Mouse (Mus musculus): Measurements from ENCODE around the gene Kcnn1. TPM values are rescaled to one million over a fixed set of nuclear protein-coding genes. Genes with fewer than 3 reads are reported as not detected.

Kcnn1 gene
- total RNA-seq, 1 experiment from 2014 or later, result 1.5 TPM

Other genes starting within 250 kb of the Kcnn1 start
- 1.7 and 2.3 TPM in 2 replicates for gene Lrrc25, start 247.1 kb downstream of the Kcnn1 start, total RNA-seq (2017)
- gene Gdf15, start 230.8 kb downstream of the Kcnn1 start, total RNA-seq (2017), result 1.7 TPM in 1 of 2 replicates, not detected in the other
- 5.5 and 8.2 TPM in 2 replicates for gene Pgpep1, start 202.9 kb downstream of the Kcnn1 start, total RNA-seq (2017)
- gene Lsm4, start 190.0 kb downstream of the Kcnn1 start, total RNA-seq (2017), result 156 and 163 TPM in 2 replicates
- gene Jund, start 164.3 kb downstream of the Kcnn1 start, total RNA-seq (2017), result 83.4 and 89.4 TPM in 2 replicates
- gene Iqcn, start 159.8 kb downstream of the Kcnn1 start, total RNA-seq (2017), result 0.25 and 0.44 TPM in 2 replicates
- not detected in 2 replicates for gene Gm3336, start 144.7 kb downstream of the Kcnn1 start, total RNA-seq (2017)
- gene Pde4c, start 139.5 kb downstream of the Kcnn1 start, total RNA-seq (2017), result 0.56 and 1.0 TPM in 2 replicates
- gene Rab3a, start 108.6 kb downstream of the Kcnn1 start, total RNA-seq (2017), result 2.6 and 3.6 TPM in 2 replicates
- 7.0 and 7.1 TPM in 2 replicates for gene Mpv17l2, start 102.3 kb downstream of the Kcnn1 start, total RNA-seq (2017)
- gene Pik3r2, start 86.5 kb downstream of the Kcnn1 start, total RNA-seq (2017), result 13.3 and 15.0 TPM in 2 replicates
- gene Mast3, start 58.2 kb downstream of the Kcnn1 start, total RNA-seq (2017), result 14.4 and 28.0 TPM in 2 replicates
- gene Il12rb1, start 54.8 kb downstream of the Kcnn1 start, total RNA-seq (2017), result 6.1 and 9.8 TPM in 2 replicates
- 8.6 and 8.8 TPM in 2 replicates for gene Arrdc2, start 23.5 kb downstream of the Kcnn1 start, total RNA-seq (2017)
- 18.0 and 20.1 TPM in 2 replicates for gene Ccdc124, start 10.7 kb upstream of the Kcnn1 start, total RNA-seq (2017)
- not detected in 2 replicates for gene Slc5a5, start 29.5 kb upstream of the Kcnn1 start, total RNA-seq (2017)
- 2,300 and 3,111 TPM in 2 replicates for gene Rpl18a, start 34.2 kb upstream of the Kcnn1 start, total RNA-seq (2017)
- gene Map1s, start 42.7 kb upstream of the Kcnn1 start, total RNA-seq (2017), result 11.9 and 13.0 TPM in 2 replicates

All from hematopoietic stem cell, adult 5-6 weeks (primary cell).